Mouse (Mus musculus) large intestine, adult 2 months (tissue): ENCODE measurements around the gene Hhat. TPM values are rescaled to one million over a fixed set of nuclear protein-coding genes. Genes with fewer than 3 reads are reported as not detected.
A peak's percentile ranks its signal among the peaks of the same experiment; 100 is the strongest.

ENCODE experiments used
- DNase-seq: peaks from one replicate; pipeline ENCODE4 v3.0.0-alpha.2; 2012; ENCODE audit warnings: low read depth, low spot score
- WGBS: fragments of 180-500 bp; shearing (Covaris S2); methylation state at CpG from one replicate; pipeline ENCODE4 v1.1.7; 2018; 5-methylcytosine and 5-hydroxymethylcytosine counted together
- polyA plus RNA-seq: library from polyadenylated mRNA; depleted of rRNA; stranded (reverse); fragments of >200 nt; gene quantifications from 2 replicates; pipeline ENCODE4 v1.2.3, GENCODE M21; 2012

The Hhat gene
- polyA plus RNA-seq, 1 experiment, result 1.8 TPM

GRCm38 (mm10) chr1:192746201-192746600, 24.8 kb downstream of the Hhat start:
- WGBS, result 89% methylated on average over 6 of the region's 6 CpGs
- no peak for DNase-seq

- 23% methylated on average over 16 of the region's 16 CpGs for WGBS
- peak; percentile 54 for DNase-seq
These were observed 25.6 kb downstream of the Hhat start for GRCm38 (mm10) chr1:192745240-192746101.

- 51% methylated on average over 3 of the region's 3 CpGs for WGBS
- no peak for DNase-seq
These were observed 26.2 kb downstream of the Hhat start for GRCm38 (mm10) chr1:192744880-192745239.

GRCm38 (mm10) chr1:192742394-192743251, 28.4 kb downstream of the Hhat start:
- WGBS, result 64% methylated on average over 7 of the region's 7 CpGs
- DNase-seq, result no peak

- 81% methylated on average over 2 of the region's 2 CpGs for WGBS
- no peak for DNase-seq
These were observed 29.1 kb downstream of the Hhat start for GRCm38 (mm10) chr1:192741896-192742295.

GRCm38 (mm10) chr1:192736524-192736923, 34.5 kb downstream of the Hhat start:
- no peak for DNase-seq
- 82% methylated on average over 3 of the region's 3 CpGs for WGBS

GRCm38 (mm10) chr1:192736002-192736426, 35.0 kb downstream of the Hhat start:
- no peak for DNase-seq
- 45% methylated on average over 9 of the region's 9 CpGs for WGBS

DNA sequence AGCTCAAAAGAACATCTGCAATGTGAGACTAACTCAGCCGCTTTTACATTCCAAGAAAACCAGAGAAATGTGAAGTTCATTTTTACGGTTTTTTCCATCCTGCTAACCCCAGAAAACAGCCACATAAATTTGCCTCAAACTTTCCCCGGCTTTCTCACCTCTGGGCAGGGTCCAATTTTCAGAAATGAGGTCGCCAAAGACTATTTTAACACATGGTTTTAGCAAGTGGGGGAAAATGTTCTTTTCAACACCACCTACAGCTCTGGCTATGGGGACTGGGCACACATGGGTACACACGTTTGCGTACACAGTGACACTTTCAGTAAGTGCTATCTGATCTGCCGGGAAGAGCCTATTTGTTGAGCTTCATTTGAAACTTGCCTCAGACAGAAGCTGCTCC, 40.5 kb downstream of the Hhat start:
- 68% methylated on average over 7 of the region's 7 CpGs for WGBS
- no peak for DNase-seq

- 57% methylated on average over 11 of the region's 11 CpGs for WGBS
- no peak for DNase-seq
These were observed 43.9 kb downstream of the Hhat start for GRCm38 (mm10) chr1:192726996-192727624.

DNA sequence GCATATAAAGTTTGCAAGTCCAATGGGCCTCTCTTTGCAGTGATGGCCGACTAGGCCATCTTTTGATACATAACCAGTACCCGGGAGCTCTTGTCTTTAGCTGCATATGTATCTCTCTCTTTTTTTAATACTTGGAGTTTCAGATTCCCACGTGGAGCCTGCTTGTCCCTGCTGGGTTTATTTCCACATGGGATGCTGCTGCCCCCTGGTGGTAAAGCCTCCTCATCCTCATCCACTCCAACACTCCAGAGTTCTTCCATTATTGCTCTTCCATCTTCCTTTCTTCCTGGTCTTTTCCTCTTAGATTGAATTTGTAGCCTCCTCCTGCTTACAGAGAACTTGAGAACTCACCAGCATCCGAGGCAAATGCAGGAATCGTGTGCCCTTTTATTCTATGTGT, 48.9 kb downstream of the Hhat start:
- DNase-seq, result no peak
- whole genome bisulfite sequencing, result 29% methylated on average over 5 of the region's 5 CpGs

DNA sequence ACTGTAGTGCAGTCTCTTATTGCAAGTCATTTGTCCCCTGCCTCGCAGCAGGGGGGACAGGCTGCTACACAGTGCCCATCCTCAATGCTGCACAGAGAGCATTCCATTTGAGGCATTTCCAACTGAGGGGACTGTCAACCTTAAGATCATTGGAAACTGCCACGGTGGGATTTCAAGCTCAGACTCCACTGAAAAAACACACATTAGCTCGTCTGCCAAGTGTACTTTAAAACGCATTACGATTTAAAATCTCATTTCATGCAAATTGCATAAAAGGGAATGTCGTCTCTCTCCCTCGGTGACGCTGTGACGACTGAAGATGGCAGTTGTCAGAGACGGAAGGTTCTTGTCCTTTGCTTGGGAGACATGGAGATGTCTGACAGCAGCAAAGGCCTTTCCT, 50.9 kb downstream of the Hhat start:
- WGBS, result 89% methylated on average over 10 of the region's 10 CpGs
- no peak for DNase-seq

GRCm38 (mm10) chr1:192711779-192712348, 59.2 kb downstream of the Hhat start:
- DNase-seq, result peak; percentile 8
- WGBS, result 30% methylated on average over 3 of the region's 3 CpGs

DNA sequence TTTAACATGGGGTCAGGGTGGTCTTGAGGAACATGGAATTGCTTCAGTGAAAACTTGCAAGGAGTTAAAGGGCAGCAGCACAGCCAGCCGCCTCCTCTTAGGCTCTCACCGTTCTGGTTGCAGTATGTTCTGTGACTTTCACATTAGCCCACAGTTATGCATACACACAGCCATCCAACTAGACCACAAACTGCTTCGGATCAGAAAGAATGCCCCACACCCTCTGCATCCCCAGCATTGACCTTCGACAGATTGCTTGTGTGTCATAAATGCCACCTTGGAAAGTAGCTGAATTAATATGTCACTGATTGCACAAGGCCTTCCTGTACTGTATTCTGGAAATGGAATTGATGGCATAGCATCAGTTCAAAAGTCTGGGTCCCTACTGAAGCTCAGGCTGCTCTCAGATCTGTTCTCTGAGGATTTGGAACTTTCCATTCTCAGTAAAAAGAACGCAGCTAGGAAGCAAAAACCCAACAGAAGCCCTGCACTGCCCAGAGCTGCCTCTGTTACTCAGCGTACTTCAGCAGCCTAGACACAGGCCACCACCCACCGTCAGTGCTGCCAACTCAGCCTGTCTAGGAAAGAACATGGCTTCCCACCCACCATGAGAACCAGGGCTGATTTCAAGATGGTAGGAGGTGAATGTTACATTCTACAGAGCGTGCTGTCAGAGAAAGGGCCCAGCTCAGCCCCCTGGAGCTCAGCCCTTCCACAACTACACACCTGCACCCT, 70.5 kb downstream of the Hhat start:
- no peak for DNase-seq
- WGBS, result 45% methylated on average over 8 of the region's 8 CpGs

- no peak for DNase-seq
These were observed 71.9 kb downstream of the Hhat start for GRCm38 (mm10) chr1:192699101-192699500.

GRCm38 (mm10) chr1:192696371-192696863, 74.6 kb downstream of the Hhat start:
- DNase-seq, result no peak
- WGBS, result 68% methylated on average over 1 of the region's 1 CpGs

- WGBS, result 87% methylated on average over 10 of the region's 10 CpGs
- no peak for DNase-seq
These were observed 77.4 kb downstream of the Hhat start for GRCm38 (mm10) chr1:192693644-192694043.

DNA sequence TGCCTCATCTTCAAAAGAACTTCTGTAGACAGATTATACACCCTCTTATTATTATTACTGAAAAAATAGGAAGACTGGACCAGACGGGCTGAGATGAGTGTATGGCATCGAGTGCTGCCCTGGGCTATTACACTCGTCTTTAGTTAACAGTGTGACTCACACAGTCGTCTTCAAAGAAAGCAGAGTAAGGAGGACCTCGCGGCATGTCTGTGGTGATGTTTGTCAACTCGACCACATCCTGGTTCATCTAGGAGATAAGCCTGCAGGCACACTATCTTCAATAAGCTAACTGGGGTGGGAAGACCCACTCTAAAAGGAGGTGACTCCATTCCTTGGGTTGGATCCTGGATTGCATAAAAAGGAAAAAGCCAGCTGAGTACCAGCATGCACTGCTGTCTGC, 78.0 kb downstream of the Hhat start:
- no peak for DNase-seq
- 71% methylated on average over 7 of the region's 7 CpGs for WGBS

GRCm38 (mm10) chr1:192682219-192682951, 88.6 kb downstream of the Hhat start:
- DNase-seq, result peak; percentile 46
- 43% methylated on average over 4 of the region's 4 CpGs for WGBS

DNA sequence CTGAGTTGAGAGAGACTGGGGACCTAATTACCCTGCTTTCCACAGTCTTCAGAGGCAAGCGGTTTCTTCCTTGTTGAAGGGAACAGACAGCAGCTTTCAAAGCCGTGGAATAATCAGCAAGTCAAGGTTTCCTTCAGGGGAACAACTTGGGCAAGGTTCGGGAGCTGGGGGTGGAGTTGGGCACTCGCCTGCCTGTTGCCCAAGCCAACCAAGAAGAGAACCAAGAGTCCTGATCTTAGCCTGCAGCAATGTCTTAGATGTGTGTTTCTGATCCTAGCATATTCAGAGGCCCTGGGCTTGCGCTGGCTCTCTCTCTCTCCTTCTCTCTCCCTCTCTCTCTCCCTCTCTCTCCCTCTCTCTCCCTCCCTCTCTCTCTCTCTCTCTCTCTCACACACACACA, 93.8 kb downstream of the Hhat start:
- WGBS, result 51% methylated on average over 5 of the region's 5 CpGs
- DNase-seq, result no peak
